Mouse (Mus musculus) frontal cortex, adult (tissue): ENCODE measurements around the gene Nebl.

Experiments
- ATAC-seq: cut with Nextera tagmentation; 2 replicates; pipeline ENCODE4 v1.9.2; 2017; ENCODE audit warnings: mild to moderate bottlenecking, moderate library complexity, mixed read lengths; ENCODE audit not compliant: low TSS enrichment

The Nebl gene

GRCm38 (mm10) chr2:17730957-17731830 lies at the start of gene Nebl:
Gene Nebl, minus strand, starts transcription at chr2:17731464.
- ATAC-seq: peak; percentile 90

- ATAC-seq: peak; percentile 87
These were observed 39.1 kb upstream of the Nebl start for GRCm38 (mm10) chr2:17770246-17770825.

DNA sequence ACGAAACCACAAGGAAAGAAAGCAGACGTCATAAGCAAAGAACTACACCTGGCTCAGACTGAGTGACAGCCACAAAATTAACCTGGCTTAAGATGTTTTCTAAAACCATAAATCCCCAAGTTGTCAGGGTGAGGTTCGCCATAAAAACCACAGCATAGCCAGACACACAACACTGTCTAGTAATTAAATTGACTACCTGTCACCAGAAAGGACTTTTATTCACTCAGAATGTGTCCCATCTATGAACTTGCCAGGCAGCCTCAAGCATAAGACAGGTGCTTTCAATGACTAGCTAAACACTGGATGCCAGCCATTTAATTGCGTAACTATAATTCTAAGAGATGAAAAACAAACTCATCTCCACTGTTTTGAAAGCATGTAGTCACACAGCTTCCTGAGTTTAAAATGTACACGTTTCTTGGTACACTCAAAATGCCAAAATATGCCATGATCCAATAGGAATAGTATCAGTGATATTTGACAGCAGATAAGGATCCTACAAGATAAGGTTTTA lies 38.0 kb upstream of the Nebl start:
- ATAC-seq: no peak

- ATAC-seq: no peak
These were observed 25.0 kb upstream of the Nebl start for GRCm38 (mm10) chr2:17756271-17756670.

DNA sequence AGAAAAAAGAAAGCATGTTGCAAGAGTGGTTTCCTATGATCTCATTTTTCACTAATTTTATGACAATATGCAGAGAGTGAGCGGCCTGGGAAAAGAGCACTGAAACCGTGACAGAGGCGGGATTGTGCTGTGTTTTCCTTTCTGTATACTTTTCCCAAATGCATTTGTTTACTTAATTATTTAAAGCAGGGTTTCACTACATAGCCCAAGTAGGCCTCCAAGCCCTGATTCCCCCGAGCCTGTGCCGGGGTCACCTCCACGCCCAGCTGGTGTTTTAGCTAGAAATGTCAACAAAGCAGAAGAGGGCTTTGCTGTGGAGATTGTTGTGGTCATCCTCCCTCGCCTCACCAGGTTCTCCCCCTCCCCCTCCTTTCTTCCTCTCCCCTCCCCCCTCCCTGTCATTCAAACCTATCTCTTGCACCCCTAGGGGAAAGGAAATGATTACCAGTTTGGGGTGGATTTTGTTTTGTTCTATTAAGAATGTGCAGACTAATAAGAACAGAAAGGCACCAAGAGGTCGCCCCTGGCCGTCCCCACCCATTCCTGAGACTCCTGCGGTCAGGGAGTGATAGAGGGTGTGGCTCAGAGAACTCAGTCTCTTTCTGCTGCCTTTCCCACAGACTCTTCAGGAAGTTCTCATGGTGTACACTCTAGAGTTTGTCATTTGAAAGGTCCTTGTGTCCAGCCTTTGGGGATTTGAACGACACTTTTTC lies 10.9 kb upstream of the Nebl start:
- ATAC-seq: no peak

- peak; percentile 79 for ATAC-seq
These were observed 10.3 kb upstream of the Nebl start for GRCm38 (mm10) chr2:17741555-17741954.

DNA sequence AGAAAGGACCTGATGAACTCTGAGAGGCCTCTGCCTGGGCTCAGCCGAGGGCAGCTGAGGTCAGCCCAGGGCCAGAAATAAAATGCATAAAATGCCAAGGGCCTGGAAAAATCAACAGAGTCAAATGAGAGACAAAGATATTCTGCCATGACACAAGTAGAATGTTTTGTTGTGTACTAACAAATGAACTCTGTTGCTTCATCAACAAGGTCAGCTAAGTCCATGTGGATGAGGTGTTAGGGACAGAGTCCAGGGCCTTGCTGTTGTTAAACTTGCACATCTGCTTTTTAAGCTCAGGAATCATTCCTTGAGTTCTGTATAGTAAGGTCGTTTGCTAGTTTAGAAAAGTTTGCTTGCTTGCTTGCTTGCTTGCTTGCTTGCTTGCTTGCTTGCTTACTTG lies 9.2 kb upstream of the Nebl start:
- ATAC-seq: no peak

GRCm38 (mm10) chr2:17732210-17732609 lies 946 bp upstream of the Nebl start:
- ATAC-seq: no peak

GRCm38 (mm10) chr2:17731831-17732200 lies 552 bp upstream of the Nebl start:
- no peak for ATAC-seq

DNA sequence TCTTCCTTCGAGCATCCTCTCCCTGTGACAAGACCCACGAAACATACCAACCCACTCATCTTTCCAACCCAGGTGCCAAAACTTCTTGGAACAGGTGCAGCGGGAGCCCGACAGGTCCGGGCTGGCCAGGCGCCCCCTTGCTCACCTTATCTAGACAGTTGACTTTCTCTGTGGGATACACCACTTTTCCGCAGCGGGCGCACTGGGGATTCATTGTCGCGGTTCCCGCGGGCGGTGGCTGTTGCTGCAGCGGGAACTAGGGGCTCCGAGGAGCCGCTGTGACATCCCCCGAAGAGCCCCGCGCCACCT lies 662 bp downstream of the Nebl start:
- ATAC-seq: peak; percentile 55

- peak; percentile 74 for ATAC-seq
These were observed 1.3 kb downstream of the Nebl start for GRCm38 (mm10) chr2:17729770-17730647.

DNA sequence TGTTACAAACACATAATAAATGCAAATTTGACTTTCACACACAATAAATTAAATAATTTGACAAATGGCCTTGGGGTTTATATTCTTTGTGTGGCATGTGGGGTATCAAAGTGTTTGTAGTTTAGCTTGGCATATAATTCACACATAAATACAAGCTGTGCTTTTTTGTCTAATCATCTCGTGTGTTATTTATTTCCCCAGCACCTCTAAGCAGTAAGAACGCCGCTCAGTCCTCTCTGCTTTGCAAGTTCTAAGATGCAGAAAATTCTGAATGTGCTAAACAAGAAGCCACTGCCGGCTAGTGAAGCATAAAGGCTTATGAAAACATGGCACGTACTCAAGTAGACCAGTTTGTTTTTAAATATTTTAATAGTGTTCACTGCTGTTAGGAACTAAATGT lies 6.9 kb downstream of the Nebl start:
- ATAC-seq: no peak

GRCm38 (mm10) chr2:17723268-17724019 lies 7.8 kb downstream of the Nebl start:
- ATAC-seq: peak; percentile 76

DNA sequence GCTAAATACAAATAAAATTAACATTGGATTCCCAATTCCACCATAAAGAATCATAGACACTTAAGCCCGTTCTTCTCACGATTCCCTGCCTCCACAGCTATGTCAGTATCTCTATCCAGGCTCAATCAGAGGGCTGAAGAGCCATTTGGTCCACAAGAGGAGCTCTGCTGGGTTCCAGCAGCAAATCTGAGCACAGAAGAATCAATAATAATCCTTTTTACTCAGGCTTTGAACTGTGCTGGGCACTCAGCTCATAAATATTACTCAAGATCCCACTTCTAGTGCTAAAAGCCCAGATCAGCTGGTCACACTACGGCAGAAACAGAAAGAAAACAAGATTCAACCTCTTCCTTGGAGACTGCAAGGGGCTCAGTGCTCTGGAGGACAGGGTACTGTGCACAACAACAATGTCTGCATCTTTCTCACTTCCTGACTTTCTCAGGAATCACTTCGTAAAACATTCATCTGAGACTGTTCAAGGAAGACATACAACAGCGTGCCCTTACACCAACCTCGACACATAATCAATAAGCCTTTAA lies 10.0 kb downstream of the Nebl start:
- no peak for ATAC-seq

DNA sequence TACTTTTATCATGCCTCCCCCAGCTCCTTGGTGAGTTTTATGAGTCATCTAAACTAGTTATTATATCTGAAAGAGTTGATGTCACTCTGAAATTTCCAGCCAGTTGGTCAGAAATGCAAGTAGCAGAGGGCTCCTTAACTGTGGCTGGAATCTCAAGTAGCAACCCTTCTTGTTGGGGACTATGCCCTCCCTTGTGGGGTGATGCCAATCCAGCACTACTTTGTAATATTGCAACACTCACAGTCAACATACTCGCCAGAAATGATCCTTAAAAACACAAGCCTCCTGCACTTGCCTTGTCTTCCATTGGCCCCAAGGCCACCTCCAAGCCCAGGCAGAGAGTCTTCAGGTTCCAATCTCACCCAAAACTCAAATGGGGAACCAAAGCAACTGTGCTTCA lies 13.0 kb downstream of the Nebl start:
- ATAC-seq: no peak

- ATAC-seq: no peak
These were observed 14.1 kb downstream of the Nebl start for GRCm38 (mm10) chr2:17717200-17717599.

- ATAC-seq: peak; percentile 93
These were observed 16.0 kb downstream of the Nebl start for GRCm38 (mm10) chr2:17715149-17715767.

- peak; percentile 54 for ATAC-seq
These were observed 16.6 kb downstream of the Nebl start for GRCm38 (mm10) chr2:17714661-17715060.

GRCm38 (mm10) chr2:17714124-17714523 lies 17.1 kb downstream of the Nebl start:
- ATAC-seq: no peak

DNA sequence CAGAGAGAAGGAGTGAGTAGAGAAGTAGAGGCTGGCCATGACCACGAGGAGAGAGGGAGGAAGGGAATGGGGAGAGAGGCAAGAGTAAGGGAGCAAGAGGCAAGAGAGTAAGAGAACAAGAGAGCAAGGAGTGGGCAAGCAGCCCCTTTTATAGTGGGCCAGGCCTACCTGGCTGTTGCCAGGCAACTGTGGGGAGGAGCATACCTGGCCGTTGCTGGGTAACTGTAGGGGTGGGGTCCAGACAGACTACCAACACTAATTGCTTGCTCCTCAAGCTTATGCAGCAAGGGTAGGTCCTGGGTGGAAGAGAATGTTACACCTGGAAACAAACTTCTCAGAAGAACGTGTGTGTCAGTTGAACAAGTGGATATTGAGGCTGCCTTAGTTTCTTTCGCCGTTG lies 20.0 kb downstream of the Nebl start:
- ATAC-seq: no peak
